ENCODE assay signal across 13 mouse cellular contexts in genomic region chr1:106039326-106039725, GRCm38 (mm10). TPM values are rescaled to one million over a fixed set of nuclear protein-coding genes. Genes with fewer than 3 reads are reported as not detected.
DNase-seq lines count a peak whose midpoint lies in the region; ATAC-seq lines count a peak whose summit lies in the region.
"Had no signal": no experiment of that assay in that cellular context is flagged by ENCODE, and none has a peak within 500 bp of the region (broad histone marks: within the 10 kb centered on the region; RNA-seq: fewer than 3 reads in every experiment).

No protein-coding gene starts in this region.

- H3K27me3 ChIP-seq in heart, embryonic 12.5 days (replicated peaks) = no peaks in the 10 kb centered on the region
- no peaks in the 10 kb centered on the region for H3K27me3 ChIP-seq in midbrain, embryonic 16.5 days (ENCODE audit: control insufficient read depth, insufficient read depth, low read depth, low read length)
- no peaks in the 10 kb centered on the region for H3K27me3 ChIP-seq in midbrain, embryonic 13.5 days
- no peaks in the 10 kb centered on the region for H3K27me3 ChIP-seq in heart, embryonic 16.5 days (ENCODE audit: control insufficient read depth, insufficient read depth, low read length)
- no peaks in the 10 kb centered on the region for H3K27me3 ChIP-seq in neural tube, embryonic 14.5 days (ENCODE audit: control insufficient read depth, insufficient read depth, low read length)
- H3K27me3 ChIP-seq: forebrain, embryonic 13.5 days; lung, embryonic 15.5 days had no signal

- H3K4me3 ChIP-seq in heart, embryonic 12.5 days = no peak overlapping the region
- H3K4me3 ChIP-seq in midbrain, embryonic 16.5 days (ENCODE audit: low read depth, low read length) = no peak overlapping the region
- H3K4me3 ChIP-seq in midbrain, embryonic 13.5 days (replicated peaks) = no peak overlapping the region
- no peak overlapping the region for H3K4me3 ChIP-seq in heart, embryonic 16.5 days (ENCODE audit: low read length)
- no peak overlapping the region for H3K4me3 ChIP-seq in neural tube, embryonic 14.5 days (ENCODE audit: low read depth, low read length)
- H3K4me3 ChIP-seq: forebrain, embryonic 13.5 days; lung, embryonic 15.5 days; myocyte had no signal

- intact Hi-C loops in heart, postnatal 25 days (cut with DNase I) = loop anchor here (5.0 to 10.0 kb wide), 2 partner anchors 295 to 377 kb away; partner anchors contain the start of genes Pign and Relch

- peaks cover 40% of the 10 kb centered on the region for H3K4me1 ChIP-seq in heart, embryonic 12.5 days (replicated peaks)
- no peaks in the 10 kb centered on the region for H3K4me1 ChIP-seq in midbrain, embryonic 16.5 days (ENCODE audit: control insufficient read depth, insufficient read depth, low read length)
- H3K4me1 ChIP-seq in midbrain, embryonic 13.5 days (replicated peaks) = no peaks in the 10 kb centered on the region
- H3K4me1 ChIP-seq in heart, embryonic 16.5 days (ENCODE audit: control insufficient read depth, insufficient read depth, low read length) = peaks cover 32% of the 10 kb centered on the region
- no peaks in the 10 kb centered on the region for H3K4me1 ChIP-seq in neural tube, embryonic 14.5 days (ENCODE audit: control insufficient read depth, insufficient read depth, low read length)
- H3K4me1 ChIP-seq: forebrain, embryonic 13.5 days; lung, embryonic 15.5 days had no signal

- DNase-seq in heart, postnatal 25 days (ENCODE audit: low spot score) = no peak
- DNase-seq in adrenal gland, postnatal 14 days = no peak
- DNase-seq: kidney, postnatal 10 days; thymus, postnatal 25 days had no signal

- 22% methylated on average over 6 of the region's 6 CpGs for WGBS in heart, embryonic 12.5 days
- 60% methylated on average over 6 of the region's 6 CpGs for WGBS in midbrain, embryonic 16.5 days
- WGBS in midbrain, embryonic 13.5 days = 77% methylated on average over 6 of the region's 6 CpGs
- 20% methylated on average over 6 of the region's 6 CpGs for WGBS in heart, embryonic 16.5 days
- 62% methylated on average over 6 of the region's 6 CpGs for WGBS in neural tube, embryonic 14.5 days

- H3K9ac ChIP-seq in heart, embryonic 12.5 days = no peak overlapping the region
- no peak overlapping the region for H3K9ac ChIP-seq in midbrain, embryonic 16.5 days (ENCODE audit: low read depth, low read length)
- H3K9ac ChIP-seq in midbrain, embryonic 13.5 days (replicated peaks) = no peak overlapping the region
- peak overlapping the region; percentile 43; the same call in 1 of the 2 replicates for H3K9ac ChIP-seq in heart, embryonic 16.5 days (ENCODE audit: low read length)
- no peak overlapping the region for H3K9ac ChIP-seq in neural tube, embryonic 14.5 days (replicated peaks; ENCODE audit: low read depth, low read length)
- H3K9ac ChIP-seq: forebrain, embryonic 13.5 days; lung, embryonic 15.5 days had no signal

- peak overlapping the region; percentile 25; the same call in 1 of the 2 replicates for H3K4me2 ChIP-seq in heart, embryonic 12.5 days
- H3K4me2 ChIP-seq in midbrain, embryonic 16.5 days (ENCODE audit: low read length) = no peak overlapping the region
- H3K4me2 ChIP-seq in midbrain, embryonic 13.5 days (replicated peaks) = no peak overlapping the region
- H3K4me2 ChIP-seq in heart, embryonic 16.5 days (ENCODE audit: low read depth, low read length) = peak overlapping the region; percentile 54
- H3K4me2 ChIP-seq in neural tube, embryonic 14.5 days (ENCODE audit: low read depth, low read length) = no peak overlapping the region
- H3K4me2 ChIP-seq: forebrain, embryonic 13.5 days; lung, embryonic 15.5 days had no signal

- H3K36me3 ChIP-seq in heart, embryonic 12.5 days = 0 out of 2 replicates have a peak, but pooled peaks cover 2% of the 10 kb centered on the region
- H3K36me3 ChIP-seq in midbrain, embryonic 16.5 days (ENCODE audit: control insufficient read depth, insufficient read depth, low read length) = no peaks in the 10 kb centered on the region
- no peaks in the 10 kb centered on the region for H3K36me3 ChIP-seq in midbrain, embryonic 13.5 days
- 0 out of 2 replicates have a peak, but pooled peaks cover under 1% of the 10 kb centered on the region for H3K36me3 ChIP-seq in heart, embryonic 16.5 days (ENCODE audit: control insufficient read depth, insufficient read depth)
- H3K36me3 ChIP-seq in neural tube, embryonic 14.5 days (ENCODE audit: control insufficient read depth, insufficient read depth, low read length) = no peaks in the 10 kb centered on the region
- H3K36me3 ChIP-seq: lung, embryonic 15.5 days had no signal

- peak overlapping the region; percentile 61 for H3K27ac ChIP-seq in heart, embryonic 12.5 days (ENCODE audit: poor library complexity, severe bottlenecking)
- no peak overlapping the region for H3K27ac ChIP-seq in midbrain, embryonic 16.5 days (ENCODE audit: low read length)
- H3K27ac ChIP-seq in midbrain, embryonic 13.5 days = no peak overlapping the region
- H3K27ac ChIP-seq in heart, embryonic 16.5 days (ENCODE audit: low read length) = peak overlapping the region; percentile 79
- no peak overlapping the region for H3K27ac ChIP-seq in neural tube, embryonic 14.5 days (ENCODE audit: low read depth, low read length)
- H3K27ac ChIP-seq: forebrain, embryonic 13.5 days; lung, embryonic 15.5 days had no signal

- 0 out of 2 replicates have a peak, but pooled peaks cover 3% of the 10 kb centered on the region for H3K9me3 ChIP-seq in heart, embryonic 12.5 days (replicated peaks)
- no peaks in the 10 kb centered on the region for H3K9me3 ChIP-seq in midbrain, embryonic 16.5 days (replicated peaks; ENCODE audit: control insufficient read depth, low read length, poor library complexity, severe bottlenecking)
- no peaks in the 10 kb centered on the region for H3K9me3 ChIP-seq in midbrain, embryonic 13.5 days
- no peaks in the 10 kb centered on the region for H3K9me3 ChIP-seq in heart, embryonic 16.5 days (replicated peaks; ENCODE audit: control insufficient read depth, low read length)
- H3K9me3 ChIP-seq in neural tube, embryonic 14.5 days (ENCODE audit: control insufficient read depth, low read length) = no peaks in the 10 kb centered on the region
- H3K9me3 ChIP-seq: forebrain, embryonic 13.5 days; lung, embryonic 15.5 days had no signal

- ATAC-seq in heart, embryonic 12.5 days (ENCODE audit: insufficient number of reproducible peaks, low FRiP score) = no peak; the same call in 1 of the 2 replicates
- ATAC-seq in midbrain, embryonic 16.5 days = 0 out of 2 replicates have a peak, but pooled peaks have one; percentile 29
- no peak for ATAC-seq in midbrain, embryonic 13.5 days
- ATAC-seq in heart, embryonic 16.5 days (replicated peaks; ENCODE audit: extremely low read depth, insufficient read depth, low FRiP score) = peak; percentile 56
- peak; percentile 26; the same call in 1 of the 2 replicates for ATAC-seq in neural tube, embryonic 14.5 days (ENCODE audit: low read depth)
- ATAC-seq in erythroblast, adult 5-6 weeks (replicated peaks; ENCODE audit: low FRiP score, poor library complexity, severe bottlenecking) = no peak
- ATAC-seq: forebrain, embryonic 13.5 days had no signal

RNA-seq across cellular contexts. Expression of gene Zcchc2, which starts 49.1 kb away (rescaled TPM):
- 2.0 and 2.3 TPM in 2 replicates for polyA plus RNA-seq in heart, embryonic 12.5 days (2016; fragmentation: Nextera tagmentation; extraction: Ambion mirVana)
- 1 to 10 TPM; 8.2 to 8.5 TPM for total RNA-seq in heart, postnatal 25 days (2021)
- polyA plus RNA-seq in midbrain, embryonic 16.5 days (2015; fragmentation: Nextera tagmentation; extraction: Ambion mirVana) = 2.7 and 3.4 TPM in 2 replicates
- polyA plus RNA-seq in midbrain, embryonic 13.5 days (2015; fragmentation: Nextera tagmentation; extraction: Ambion mirVana) = 2.1 and 2.2 TPM in 2 replicates
- 1.9 and 2.2 TPM in 2 replicates for polyA plus RNA-seq in heart, embryonic 16.5 days (2015; fragmentation: Nextera tagmentation; extraction: Ambion mirVana)
- polyA plus RNA-seq in neural tube, embryonic 14.5 days (2014; fragmentation: Nextera tagmentation; extraction: Ambion mirVana) = 3.5 TPM in 2 replicates
- 17.5 and 19.0 TPM in 2 replicates for total RNA-seq in adrenal gland, postnatal 14 days (2021)
- total RNA-seq in erythroblast, adult 5-6 weeks (2015; ENCODE audit: low replicate concordance) = 4.2 and 15.7 TPM in 2 replicates
- total RNA-seq in erythroblast, adult 5-6 weeks (2017; ENCODE audit: low replicate concordance) = 2.8 and 3.2 TPM in 2 replicates

Comparison
In these comparisons a context has a peak if more than half of its experiments do, and no peak if none do; other contexts are left out.
1. ATAC-seq: peak in midbrain, embryonic 16.5 days (single experiment), heart, embryonic 16.5 days (single experiment) and neural tube, embryonic 14.5 days (single experiment); none in heart, embryonic 12.5 days (single experiment), midbrain, embryonic 13.5 days (single experiment) and erythroblast, adult 5-6 weeks (single experiment).
2. H3K27ac ChIP-seq: peak in heart, embryonic 12.5 days (single experiment) and heart, embryonic 16.5 days (single experiment); none in midbrain, embryonic 16.5 days (single experiment), midbrain, embryonic 13.5 days (single experiment) and neural tube, embryonic 14.5 days (single experiment).
3. H3K4me2 ChIP-seq: peak in heart, embryonic 12.5 days (single experiment) and heart, embryonic 16.5 days (single experiment); none in midbrain, embryonic 16.5 days (single experiment), midbrain, embryonic 13.5 days (single experiment) and neural tube, embryonic 14.5 days (single experiment).